Mouse (Mus musculus) erythroblast, embryonic 14.5 days (primary cell): ENCODE data around the gene Frmd5.

Experiments
- GATA1 ChIP-seq: IDR thresholded peaks from 2 replicates; pipeline ENCODE4 v1.6.1; 2012; ENCODE audit warnings: low read length, inconsistent platforms, mixed read lengths
- TAL1 ChIP-seq: IDR thresholded peaks from 3 replicates; pipeline ENCODE4 v1.6.1; 2012; ENCODE audit warnings: low read length, inconsistent platforms, mixed read lengths

GRCm38 (mm10) chr2:121594131-121594530, 212.8 kb downstream of the Frmd5 start:
- no peak for TF ChIP-seq GATA1
- no peak for TF ChIP-seq TAL1
